Mouse (Mus musculus): Measurements from ENCODE around the gene Cxcl12. TPM values are rescaled to one million over a fixed set of nuclear protein-coding genes. Genes with fewer than 3 reads are reported as not detected.

The Cxcl12 gene
- polyA plus RNA-seq (2016; fragmentation: Nextera tagmentation; extraction: Ambion mirVana), result 75.0 and 111 TPM in 2 replicates

DNA sequence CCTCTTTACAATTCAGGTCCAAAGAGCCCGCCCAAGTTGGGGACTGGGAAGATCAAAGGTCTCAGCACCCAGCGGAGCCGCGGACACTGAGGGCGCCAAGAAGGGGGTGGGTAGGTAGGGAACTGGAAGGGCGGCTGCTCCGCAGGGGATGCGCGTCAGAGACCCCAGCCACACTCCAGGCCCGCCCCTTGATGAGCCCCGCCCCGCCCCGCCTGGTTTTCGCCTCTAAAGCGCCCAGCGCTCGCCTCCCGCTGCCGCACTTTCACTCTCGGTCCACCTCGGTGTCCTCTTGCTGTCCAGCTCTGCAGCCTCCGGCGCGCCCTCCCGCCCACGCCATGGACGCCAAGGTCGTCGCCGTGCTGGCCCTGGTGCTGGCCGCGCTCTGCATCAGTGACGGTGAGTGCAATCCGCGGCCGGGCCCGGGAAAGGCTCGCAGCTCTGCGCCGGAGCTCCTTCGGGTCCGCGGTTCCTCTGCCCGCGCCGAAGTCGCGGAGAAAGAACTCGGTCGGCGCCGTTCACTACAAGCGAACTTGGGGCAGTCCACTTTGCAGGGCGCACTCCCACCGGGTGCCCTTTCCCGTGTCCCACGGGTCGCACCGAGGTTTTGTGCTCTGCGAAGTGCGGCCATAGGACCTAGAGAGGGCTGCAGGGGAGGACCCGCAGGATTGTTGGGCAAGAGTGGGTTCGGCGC, at the start of gene Cxcl12:
TSS of gene Cxcl12 (plus strand) at position 215 of the 691 bp plus-strand sequence.
- Histone ChIP-seq H3K4me3 (peak within 1 kb of the TSS; percentile 61), H3K9me3 (no peaks in the 10 kb centered on the region), H3K4me1 (peaks cover 23% of the 10 kb centered on the region), H3K27ac (replicated peaks) (no peak within 1 kb of the TSS), H3K36me3 (no peaks in the 10 kb centered on the region), H3K9ac (replicated peaks) (peak within 1 kb of the TSS; percentile 66), H3K4me2 (replicated peaks) (peak within 1 kb of the TSS; percentile 92), H3K27me3 (peaks cover 82% of the 10 kb centered on the region)
- ATAC-seq (ENCODE audit: low FRiP score, low read depth), result peak; percentile 65; the same call in 1 of the 2 replicates
- WGBS, result under 1% methylated on average over 58 of the region's 64 CpGs

DNA sequence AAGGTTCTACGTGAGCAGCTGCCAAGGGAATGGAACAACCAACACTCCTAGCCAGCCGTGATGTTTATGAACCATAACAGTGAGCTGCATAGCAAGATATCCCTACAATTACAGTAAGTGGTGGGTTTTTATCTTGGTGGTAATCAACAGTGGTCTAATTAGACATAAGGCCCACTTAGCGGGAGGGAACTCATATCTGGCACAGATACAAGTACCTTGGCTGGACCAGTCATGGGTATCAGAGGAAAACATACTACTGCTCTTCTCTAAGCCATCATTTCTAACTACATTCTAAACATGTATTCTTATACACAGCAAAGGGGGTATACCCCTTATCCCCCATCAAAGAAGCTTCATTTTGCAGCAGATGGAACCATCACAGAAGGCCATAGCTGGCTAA, 46.3 kb upstream of the Cxcl12 start:
- ATAC-seq (ENCODE audit: low FRiP score, low read depth), result no peak
- Histone ChIP-seq H3K4me1 (no peaks in the 10 kb centered on the region), H3K27ac (replicated peaks) (no peak overlapping the region), H3K36me3 (no peaks in the 10 kb centered on the region), H3K4me3 (no peak overlapping the region), H3K9ac (replicated peaks) (no peak overlapping the region), H3K4me2 (replicated peaks) (no peak overlapping the region), H3K27me3 (no peaks in the 10 kb centered on the region), H3K9me3 (no peaks in the 10 kb centered on the region)
- 96% methylated on average over 3 of the region's 3 CpGs for WGBS

DNA sequence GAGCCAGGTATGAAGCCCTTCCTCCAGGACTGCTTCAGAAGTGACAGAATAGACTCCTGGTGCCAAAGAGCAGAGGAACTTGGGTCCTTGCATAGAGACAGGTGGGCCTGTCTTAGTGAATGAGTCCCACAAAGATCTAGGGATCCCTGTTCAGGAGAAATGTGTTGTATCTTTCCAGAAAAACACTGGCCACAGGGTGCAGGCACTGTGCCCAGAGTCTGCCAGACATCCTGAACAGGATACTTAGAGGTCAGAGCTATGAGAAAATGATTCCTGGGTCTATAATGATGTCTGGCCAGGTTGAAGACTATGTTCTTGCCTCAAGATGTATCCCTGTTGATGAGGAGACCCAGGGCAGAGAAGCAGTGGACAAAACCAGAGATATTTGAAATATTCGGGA, 42.0 kb upstream of the Cxcl12 start:
- H3K4me1 ChIP-seq, result 0 out of 2 replicates have a peak, but pooled peaks cover 10% of the 10 kb centered on the region
- H3K9ac ChIP-seq (replicated peaks), result no peak overlapping the region
- no peaks in the 10 kb centered on the region for H3K9me3 ChIP-seq
- no peak for ATAC-seq (ENCODE audit: low FRiP score, low read depth)
- H3K4me2 ChIP-seq (replicated peaks), result no peak overlapping the region
- no peaks in the 10 kb centered on the region for H3K36me3 ChIP-seq
- no peak overlapping the region for H3K27ac ChIP-seq (replicated peaks)
- H3K4me3 ChIP-seq, result no peak overlapping the region
- no peaks in the 10 kb centered on the region for H3K27me3 ChIP-seq
- 85% methylated on average over 1 of the region's 1 CpGs for WGBS

DNA sequence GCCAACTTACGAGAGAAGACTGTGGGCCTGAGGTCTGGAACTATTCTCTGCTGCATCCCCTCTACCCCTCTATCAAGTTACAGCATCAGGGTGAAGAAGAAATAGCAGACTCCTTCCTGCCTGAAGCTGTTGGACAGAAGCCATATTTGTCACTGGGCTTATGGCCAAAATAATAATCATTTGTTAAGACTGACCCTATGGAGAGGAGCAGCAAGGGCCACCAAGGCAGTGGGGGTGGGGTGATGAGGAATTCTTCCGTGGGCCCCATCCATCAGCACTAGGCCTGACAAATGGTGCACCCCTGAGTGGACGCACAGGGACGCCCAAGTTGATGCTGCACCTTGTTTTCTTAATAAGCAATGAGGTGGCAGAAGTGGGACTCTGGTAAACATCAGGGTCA, 38.9 kb upstream of the Cxcl12 start:
- whole genome bisulfite sequencing, result 89% methylated on average over 4 of the region's 4 CpGs
- Histone ChIP-seq H3K4me2 (replicated peaks) (no peak overlapping the region), H3K9me3 (no peaks in the 10 kb centered on the region), H3K9ac (replicated peaks) (no peak overlapping the region), H3K4me3 (no peak overlapping the region), H3K27ac (replicated peaks) (no peak overlapping the region), H3K36me3 (no peaks in the 10 kb centered on the region), H3K4me1 (0 out of 2 replicates have a peak, but pooled peaks cover 11% of the 10 kb centered on the region), H3K27me3 (no peaks in the 10 kb centered on the region)
- no peak for ATAC-seq (ENCODE audit: low FRiP score, low read depth)

DNA sequence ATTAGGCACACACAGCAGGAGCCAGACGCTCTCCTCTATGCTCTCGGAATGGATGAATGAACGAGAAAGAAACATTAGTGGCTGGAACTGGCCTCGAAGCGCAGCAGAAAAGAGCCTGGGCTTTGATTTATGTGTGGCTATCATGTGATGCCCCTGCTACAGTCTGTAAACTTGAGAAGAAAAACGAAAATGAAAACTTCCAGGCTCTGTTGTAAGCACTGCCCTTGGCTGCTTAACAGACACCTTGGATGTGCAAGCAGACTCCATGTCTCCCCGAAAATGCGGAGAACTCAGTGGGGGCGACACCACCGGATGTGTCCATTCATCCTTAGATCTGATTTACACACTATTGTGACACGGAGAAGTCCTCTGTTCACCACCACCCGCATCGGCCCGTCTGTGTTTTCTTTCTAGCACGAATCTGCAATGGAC, 37.6 kb upstream of the Cxcl12 start:
- no peak for ATAC-seq (ENCODE audit: low FRiP score, low read depth)
- no peak overlapping the region for H3K9ac ChIP-seq (replicated peaks)
- 56% methylated on average over 15 of the region's 15 CpGs for WGBS
- 0 out of 2 replicates have a peak, but pooled peaks cover 11% of the 10 kb centered on the region for H3K4me1 ChIP-seq
- H3K36me3 ChIP-seq, result no peaks in the 10 kb centered on the region
- H3K27me3 ChIP-seq, result no peaks in the 10 kb centered on the region
- no peak overlapping the region for H3K4me3 ChIP-seq
- H3K4me2 ChIP-seq (replicated peaks), result peak overlapping the region; percentile 1; the same call in 1 of the 2 replicates
- H3K27ac ChIP-seq (replicated peaks), result no peak overlapping the region
- H3K9me3 ChIP-seq, result no peaks in the 10 kb centered on the region

DNA sequence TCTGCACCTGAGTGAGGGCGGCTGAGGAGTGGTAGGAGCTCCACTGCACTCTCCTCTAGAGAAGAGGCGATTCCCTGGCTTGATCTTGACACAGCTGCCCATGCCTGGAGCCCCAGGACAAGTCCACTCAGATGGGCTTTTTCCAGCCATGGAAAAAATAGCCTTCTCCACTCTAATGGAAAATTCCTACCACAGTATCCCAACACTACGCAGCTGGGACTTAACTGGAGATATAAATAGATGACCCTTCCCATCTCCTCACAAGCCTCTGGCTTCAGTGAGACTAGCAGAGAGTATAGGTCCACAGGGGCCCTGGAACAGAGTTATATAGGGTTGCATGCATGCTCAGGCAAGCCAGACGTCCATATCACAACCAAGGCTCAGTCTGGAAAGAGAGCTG, 33.8 kb upstream of the Cxcl12 start:
- no peak for ATAC-seq (ENCODE audit: low FRiP score, low read depth)
- Histone ChIP-seq H3K9ac (replicated peaks) (no peak overlapping the region), H3K4me2 (replicated peaks) (no peak overlapping the region), H3K4me1 (0 out of 2 replicates have a peak, but pooled peaks cover 11% of the 10 kb centered on the region), H3K36me3 (no peaks in the 10 kb centered on the region), H3K4me3 (no peak overlapping the region), H3K27ac (replicated peaks) (no peak overlapping the region), H3K27me3 (no peaks in the 10 kb centered on the region), H3K9me3 (no peaks in the 10 kb centered on the region)
- 75% methylated on average over 4 of the region's 4 CpGs for WGBS

DNA sequence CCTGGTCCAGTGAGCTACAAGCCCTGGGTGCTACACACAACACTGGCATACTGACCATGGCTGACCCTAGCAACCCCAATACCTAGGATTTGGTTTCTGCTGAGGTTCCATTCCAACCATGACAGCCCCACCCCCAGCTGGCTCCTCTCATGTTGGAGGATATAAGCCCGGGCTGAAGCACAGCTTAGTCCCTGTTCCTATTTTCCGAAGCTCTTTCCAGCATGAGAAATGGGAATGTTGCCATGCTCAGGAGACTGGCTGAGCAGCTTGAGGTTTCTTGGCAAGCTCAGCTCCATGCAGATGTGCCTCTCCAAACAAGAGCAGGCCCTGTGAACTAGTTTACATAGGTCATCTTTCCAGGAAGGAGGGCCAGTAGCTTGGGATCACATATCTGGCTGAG, 30.6 kb upstream of the Cxcl12 start:
- Histone ChIP-seq H3K4me2 (replicated peaks) (no peak overlapping the region), H3K36me3 (no peaks in the 10 kb centered on the region), H3K4me3 (no peak overlapping the region), H3K27ac (replicated peaks) (no peak overlapping the region), H3K9me3 (no peaks in the 10 kb centered on the region), H3K4me1 (no peaks in the 10 kb centered on the region), H3K9ac (replicated peaks) (no peak overlapping the region), H3K27me3 (no peaks in the 10 kb centered on the region)
- WGBS, result 88% methylated on average over 2 of the region's 2 CpGs
- no peak for ATAC-seq (ENCODE audit: low FRiP score, low read depth)

DNA sequence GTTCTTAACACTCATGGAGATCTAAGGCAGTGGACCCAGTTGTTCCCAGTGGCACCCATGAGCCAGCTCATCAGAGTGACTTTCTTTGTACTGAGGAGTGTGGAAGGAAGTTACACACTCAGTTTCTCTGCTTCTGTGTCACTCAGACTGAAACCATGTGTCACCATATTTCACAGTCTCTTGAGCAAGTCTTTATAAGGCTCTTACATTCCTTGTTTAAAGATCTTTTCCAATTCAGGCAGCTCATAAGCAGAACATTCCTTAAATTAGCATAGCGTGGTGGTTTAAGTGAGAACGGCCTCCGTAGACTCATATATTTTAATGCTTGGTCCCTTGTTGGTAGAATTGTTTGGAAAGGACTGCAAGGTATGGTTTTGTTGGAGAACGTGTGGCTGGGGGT, 27.4 kb upstream of the Cxcl12 start:
- H3K4me3 ChIP-seq, result no peak overlapping the region
- no peaks in the 10 kb centered on the region for H3K4me1 ChIP-seq
- H3K27me3 ChIP-seq, result no peaks in the 10 kb centered on the region
- 91% methylated on average over 4 of the region's 4 CpGs for WGBS
- no peak overlapping the region for H3K9ac ChIP-seq (replicated peaks)
- H3K27ac ChIP-seq (replicated peaks), result no peak overlapping the region
- no peaks in the 10 kb centered on the region for H3K9me3 ChIP-seq
- no peak overlapping the region for H3K4me2 ChIP-seq (replicated peaks)
- no peak for ATAC-seq (ENCODE audit: low FRiP score, low read depth)
- no peaks in the 10 kb centered on the region for H3K36me3 ChIP-seq

DNA sequence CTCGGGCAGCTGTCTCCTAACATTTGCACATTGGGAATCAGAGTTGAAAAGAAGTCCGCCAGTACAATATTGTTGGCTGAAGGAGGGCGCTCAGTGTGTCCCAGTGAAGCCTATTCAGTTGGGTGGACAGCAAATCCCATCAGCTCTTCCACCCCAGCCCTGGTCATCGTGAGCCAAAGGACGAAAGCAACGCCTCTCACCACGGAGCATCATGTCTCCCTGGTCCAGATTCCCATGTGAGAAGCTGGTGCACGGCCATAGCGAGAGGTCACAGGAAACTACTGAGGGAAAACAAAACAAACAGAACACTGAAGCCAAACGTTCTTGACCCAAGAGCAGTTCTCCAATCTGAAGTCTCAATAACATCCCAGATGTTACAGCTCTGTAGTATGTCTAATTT, 21.4 kb upstream of the Cxcl12 start:
- 85% methylated on average over 10 of the region's 10 CpGs for WGBS
- ATAC-seq (ENCODE audit: low FRiP score, low read depth), result no peak
- no peaks in the 10 kb centered on the region for H3K9me3 ChIP-seq
- no peaks in the 10 kb centered on the region for H3K36me3 ChIP-seq
- H3K4me1 ChIP-seq, result no peaks in the 10 kb centered on the region
- H3K27me3 ChIP-seq, result no peaks in the 10 kb centered on the region; the same call in 1 of the 2 replicates
- H3K27ac ChIP-seq (replicated peaks), result no peak overlapping the region
- no peak overlapping the region for H3K4me2 ChIP-seq (replicated peaks)
- no peak overlapping the region for H3K9ac ChIP-seq (replicated peaks)
- H3K4me3 ChIP-seq, result no peak overlapping the region

DNA sequence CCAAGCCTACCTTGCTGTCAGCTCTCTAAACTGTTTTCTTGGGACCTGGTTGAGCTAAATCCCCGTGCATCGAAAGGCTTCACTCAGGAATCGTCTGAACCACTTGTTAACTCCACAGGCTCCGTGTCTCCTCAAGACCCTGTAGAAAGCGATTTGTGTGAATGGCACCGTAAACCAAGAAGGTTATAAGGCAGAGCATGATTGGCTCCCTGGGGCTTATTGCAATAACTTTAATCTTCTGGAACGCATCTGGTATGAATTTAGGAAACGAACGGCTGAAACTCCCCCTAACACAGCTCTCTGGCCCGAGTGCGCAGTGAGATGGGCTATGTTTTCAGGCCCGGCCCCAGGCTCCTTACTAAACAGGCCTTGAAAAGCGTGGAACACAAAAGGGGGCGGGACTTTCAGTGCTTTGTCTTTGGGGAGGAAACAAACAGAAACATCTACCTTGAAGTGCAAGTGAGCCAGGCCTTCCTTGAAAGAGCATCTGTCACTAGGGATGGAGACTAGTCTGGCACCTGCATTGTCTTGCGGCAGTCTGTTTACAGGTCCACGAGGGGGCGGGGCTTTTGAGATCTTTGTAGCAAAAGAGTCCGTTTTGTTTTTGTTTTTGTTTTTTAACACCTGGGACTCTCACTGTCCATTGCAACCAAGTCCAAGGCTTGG, 16.7 kb upstream of the Cxcl12 start:
- H3K4me3 ChIP-seq, result no peak overlapping the region
- no peak overlapping the region for H3K27ac ChIP-seq (replicated peaks)
- H3K9ac ChIP-seq (replicated peaks), result no peak overlapping the region
- no peaks in the 10 kb centered on the region; the same call in 1 of the 2 replicates for H3K27me3 ChIP-seq
- 20% methylated on average over 18 of the region's 18 CpGs for WGBS
- no peak for ATAC-seq (ENCODE audit: low FRiP score, low read depth)
- no peak overlapping the region for H3K4me2 ChIP-seq (replicated peaks)
- H3K9me3 ChIP-seq, result no peaks in the 10 kb centered on the region
- no peaks in the 10 kb centered on the region for H3K4me1 ChIP-seq
- H3K36me3 ChIP-seq, result no peaks in the 10 kb centered on the region

DNA sequence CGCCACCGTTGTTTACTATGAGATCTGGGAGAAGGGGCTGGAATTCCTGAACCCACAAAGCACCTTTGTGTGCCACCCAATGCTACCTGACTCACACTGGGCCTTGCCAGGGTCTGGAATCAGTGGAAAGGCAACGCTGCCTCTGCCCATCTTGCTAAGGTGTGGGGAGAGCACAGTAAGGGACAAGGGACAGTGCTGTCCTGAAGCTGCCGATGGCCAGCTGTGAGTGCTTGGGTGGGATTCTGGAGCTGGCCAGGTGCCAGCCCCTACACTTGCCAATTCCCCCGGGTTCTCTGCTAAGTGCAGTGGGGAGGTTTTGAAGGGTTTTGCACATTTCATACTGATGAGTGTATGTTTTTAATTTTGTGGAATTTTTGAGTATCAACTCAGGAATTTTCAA, 15.3 kb upstream of the Cxcl12 start:
- WGBS, result 78% methylated on average over 5 of the region's 5 CpGs
- Histone ChIP-seq H3K4me1 (peaks cover 3% of the 10 kb centered on the region; the same call in 1 of the 2 replicates), H3K9me3 (no peaks in the 10 kb centered on the region), H3K9ac (replicated peaks) (no peak overlapping the region), H3K4me3 (no peak overlapping the region), H3K4me2 (replicated peaks) (no peak overlapping the region), H3K36me3 (no peaks in the 10 kb centered on the region), H3K27ac (replicated peaks) (no peak overlapping the region), H3K27me3 (no peaks in the 10 kb centered on the region; the same call in 1 of the 2 replicates)
- ATAC-seq (ENCODE audit: low FRiP score, low read depth), result no peak

DNA sequence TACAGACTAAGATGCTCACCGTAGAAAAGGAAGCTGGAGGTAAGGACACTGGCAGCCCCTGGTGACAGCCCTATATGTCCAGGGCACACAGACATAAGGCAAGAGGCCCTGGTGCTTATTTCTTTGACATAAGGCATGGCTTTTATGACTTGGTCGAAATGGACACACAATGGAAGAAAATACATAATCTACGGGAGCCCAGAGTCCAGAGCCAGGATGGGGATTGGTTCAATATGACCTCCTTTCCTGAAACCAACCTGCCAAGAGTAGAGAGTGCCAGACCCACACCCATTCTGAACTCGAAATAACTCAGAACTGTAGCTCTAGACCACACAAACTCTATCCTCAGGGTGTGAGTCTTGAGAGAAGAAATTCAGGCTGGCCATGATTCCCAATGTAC, 11.5 kb upstream of the Cxcl12 start:
- no peaks in the 10 kb centered on the region for H3K27me3 ChIP-seq
- no peak for ATAC-seq (ENCODE audit: low FRiP score, low read depth)
- H3K4me1 ChIP-seq, result peaks cover 3% of the 10 kb centered on the region; the same call in 1 of the 2 replicates
- no peak overlapping the region for H3K4me3 ChIP-seq
- no peaks in the 10 kb centered on the region for H3K36me3 ChIP-seq
- no peak overlapping the region for H3K9ac ChIP-seq (replicated peaks)
- H3K27ac ChIP-seq (replicated peaks), result no peak overlapping the region
- H3K9me3 ChIP-seq, result no peaks in the 10 kb centered on the region
- H3K4me2 ChIP-seq (replicated peaks), result no peak overlapping the region
- WGBS, result 72% methylated on average over 4 of the region's 4 CpGs

Measured in midbrain, embryonic 12.5 days (tissue).